Mouse (Mus musculus) cerebellum, adult 2 months (tissue): ENCODE measurements at regions not wholly inside any gene's neighbourhood (a gene's known extent, or its start where the extent isn't known, plus 50 kb on each side); places are given as distances from the start of the nearest gene placed in this dataset.

ENCODE experiments used
- CTCF ChIP-seq: fragments of 200-500 bp; IDR thresholded peaks from 2 replicates; pipeline ENCODE4 v1.5.1; 2011; ENCODE audit warnings: low read depth, mild to moderate bottlenecking, control low read depth, low read length, moderate library complexity, borderline replicate concordance; ENCODE audit not compliant: insufficient read depth
- POLR2A ChIP-seq: fragments of 200-500 bp; IDR thresholded peaks from 2 replicates; pipeline ENCODE4 v1.6.1; 2011; ENCODE audit warnings: low read length, control low read depth, borderline replicate concordance; ENCODE audit not compliant: insufficient read depth

GRCm38 (mm10) chr8:15334532-15334931 is 288.7 kb upstream of the BB014433 start:
- TF ChIP-seq POLR2A (no peak), CTCF (no peak)
